Mouse (Mus musculus): ENCODE measurements at regions not wholly inside any gene's neighbourhood (a gene's known extent, or its start where the extent isn't known, plus 50 kb on each side); places are given as distances from the start of the nearest gene placed in this dataset.

DNA sequence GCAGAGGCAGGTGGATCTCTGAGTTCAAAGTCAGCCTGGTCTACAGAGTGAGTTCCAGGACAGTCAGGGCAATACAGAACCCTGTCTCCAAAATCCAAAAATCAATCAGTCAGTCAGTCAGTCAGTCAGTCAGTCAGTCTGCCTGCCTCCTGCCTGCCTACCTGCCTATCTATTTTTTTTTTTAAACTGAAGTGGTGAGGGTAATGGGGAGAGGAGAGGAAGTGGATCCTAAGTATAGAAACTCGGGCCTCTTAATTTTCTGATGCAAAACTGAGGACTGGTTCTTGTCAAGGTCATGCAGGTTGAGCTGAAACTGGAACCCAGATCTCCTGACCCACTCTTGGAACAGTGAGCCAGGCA is 126.9 kb upstream of the Map3k1 start:
- 81% methylated on average over 1 of the region's 1 CpGs for whole genome bisulfite sequencing
- no peak overlapping the region for H3K27ac ChIP-seq
- no peaks in the 10 kb centered on the region for H3K36me3 ChIP-seq
- H3K9ac ChIP-seq, result no peak overlapping the region
- H3K4me2 ChIP-seq (replicated peaks), result no peak overlapping the region
- H3K27me3 ChIP-seq (replicated peaks), result no peaks in the 10 kb centered on the region
- no peaks in the 10 kb centered on the region for H3K9me3 ChIP-seq
- ATAC-seq (ENCODE audit: low FRiP score, low read depth), result no peak
- H3K4me3 ChIP-seq, result no peak overlapping the region
- peaks cover 5% of the 10 kb centered on the region; the same call in 1 of the 2 replicates for H3K4me1 ChIP-seq

GRCm38 (mm10) chr13:111936081-111936857 is 127.5 kb upstream of the Map3k1 start:
- Histone ChIP-seq H3K27me3 (replicated peaks) (no peaks in the 10 kb centered on the region), H3K27ac (no peak overlapping the region)
- 71% methylated on average over 9 of the region's 9 CpGs for WGBS

DNA sequence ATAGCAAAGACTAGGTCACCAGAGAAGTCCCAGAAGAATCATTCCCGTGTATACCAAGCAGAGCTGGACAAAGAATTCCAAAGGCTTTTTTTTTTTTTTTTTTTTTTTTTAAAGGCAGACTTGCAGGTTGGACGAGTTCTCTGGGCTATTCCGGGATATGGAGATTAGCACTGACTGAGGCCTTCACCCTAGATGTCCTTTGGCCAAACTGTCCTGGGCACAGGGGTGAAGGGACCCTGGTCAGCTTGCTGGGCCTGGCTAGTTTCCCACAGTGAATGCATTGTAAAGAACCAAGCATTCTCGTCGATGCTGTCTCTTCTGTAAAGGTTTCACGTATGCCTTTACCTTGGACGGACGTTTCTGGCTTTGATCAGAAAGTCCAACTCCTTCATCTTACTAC is 128.2 kb upstream of the Map3k1 start:
- no peaks in the 10 kb centered on the region for H3K36me3 ChIP-seq
- WGBS, result 74% methylated on average over 8 of the region's 8 CpGs
- H3K4me1 ChIP-seq, result peaks cover 5% of the 10 kb centered on the region; the same call in 1 of the 2 replicates
- H3K27me3 ChIP-seq (replicated peaks), result no peaks in the 10 kb centered on the region
- no peak overlapping the region for H3K9ac ChIP-seq
- no peak for ATAC-seq (ENCODE audit: low FRiP score, low read depth)
- no peaks in the 10 kb centered on the region for H3K9me3 ChIP-seq
- H3K4me3 ChIP-seq, result no peak overlapping the region
- no peak overlapping the region for H3K27ac ChIP-seq
- no peak overlapping the region for H3K4me2 ChIP-seq (replicated peaks)

More at GRCm38 (mm10) chr13:111936081-111936857, 127.5 kb upstream of the Map3k1 start:
- Histone ChIP-seq H3K9me3 (no peaks in the 10 kb centered on the region), H3K4me3 (no peak overlapping the region), H3K4me1 (peaks cover 5% of the 10 kb centered on the region; the same call in 1 of the 2 replicates), H3K9ac (no peak overlapping the region), H3K36me3 (no peaks in the 10 kb centered on the region), H3K4me2 (replicated peaks) (no peak overlapping the region)
- ATAC-seq (ENCODE audit: low FRiP score, low read depth), result no peak

DNA sequence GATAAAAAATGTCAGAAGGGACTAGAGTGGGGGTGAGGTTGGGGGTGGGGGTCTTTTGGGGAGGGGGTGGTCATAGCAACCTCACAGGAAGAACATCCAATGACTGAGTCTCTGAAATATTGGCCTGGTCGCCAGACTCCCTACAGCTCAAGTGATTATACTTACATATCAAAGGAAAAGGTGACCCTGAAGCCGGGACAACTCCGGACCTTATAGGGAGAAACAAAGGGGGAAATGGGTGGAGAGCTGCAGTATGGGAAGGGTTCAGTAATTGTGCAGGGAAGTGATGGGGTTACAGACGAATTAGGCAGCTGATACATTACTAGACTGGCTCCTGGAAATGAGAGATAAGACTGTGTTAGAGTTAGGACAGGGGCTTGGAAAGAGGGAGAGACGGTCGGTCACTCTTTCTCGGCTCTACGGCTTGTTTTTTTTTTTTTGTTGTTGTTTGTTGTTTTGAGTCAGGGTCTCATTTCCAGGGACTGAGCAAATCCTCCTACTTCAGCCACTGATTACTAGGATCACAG is 130.2 kb upstream of the Map3k1 start:
- Histone ChIP-seq H3K9me3 (0 out of 2 replicates have a peak, but pooled peaks cover 6% of the 10 kb centered on the region), H3K4me3 (no peak overlapping the region), H3K4me2 (replicated peaks) (no peak overlapping the region), H3K4me1 (peaks cover 9% of the 10 kb centered on the region; the same call in 1 of the 2 replicates), H3K9ac (no peak overlapping the region), H3K27ac (no peak overlapping the region), H3K27me3 (replicated peaks) (no peaks in the 10 kb centered on the region), H3K36me3 (no peaks in the 10 kb centered on the region)
- ATAC-seq (ENCODE audit: low FRiP score, low read depth), result no peak
- WGBS, result 60% methylated on average over 8 of the region's 8 CpGs

DNA sequence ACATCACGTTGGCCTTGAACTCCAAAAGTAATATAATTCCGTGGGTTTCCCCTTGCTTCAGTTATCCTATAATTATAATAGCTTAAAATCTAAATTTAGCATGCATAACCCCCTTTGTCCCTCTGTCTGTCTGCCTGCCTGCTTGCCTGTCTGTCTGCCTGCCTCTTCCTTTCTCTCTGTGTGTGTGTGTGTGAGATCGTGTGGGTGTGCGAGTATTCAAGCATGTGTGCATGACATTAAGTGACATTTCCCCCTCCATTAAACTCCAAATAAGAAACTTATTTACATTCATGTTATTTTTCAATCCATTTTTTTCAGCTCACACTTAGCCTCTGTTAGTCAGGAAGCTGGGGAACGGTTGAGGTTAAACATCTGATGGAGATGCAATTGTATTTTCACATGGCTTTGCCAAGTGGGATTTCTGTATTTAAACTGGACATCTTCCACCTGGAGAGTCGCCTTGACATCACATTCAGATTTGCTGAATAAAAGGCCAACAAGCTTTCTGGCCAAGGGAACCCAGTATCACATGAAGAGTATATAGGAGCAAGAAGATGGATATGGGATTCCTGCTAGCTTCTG is 130.8 kb upstream of the Map3k1 start:
- no peak for ATAC-seq (ENCODE audit: low FRiP score, low read depth)
- Histone ChIP-seq H3K4me3 (no peak overlapping the region), H3K9ac (no peak overlapping the region), H3K4me2 (replicated peaks) (no peak overlapping the region), H3K27me3 (replicated peaks) (no peaks in the 10 kb centered on the region), H3K4me1 (peaks cover 11% of the 10 kb centered on the region; the same call in 1 of the 2 replicates), H3K27ac (no peak overlapping the region), H3K36me3 (no peaks in the 10 kb centered on the region), H3K9me3 (0 out of 2 replicates have a peak, but pooled peaks cover 6% of the 10 kb centered on the region)
- WGBS, result 81% methylated on average over 6 of the region's 6 CpGs

- Histone ChIP-seq H3K27ac (no peak overlapping the region), H3K9me3 (0 out of 2 replicates have a peak, but pooled peaks cover 6% of the 10 kb centered on the region), H3K4me1 (peaks cover 11% of the 10 kb centered on the region; the same call in 1 of the 2 replicates), H3K27me3 (replicated peaks) (no peaks in the 10 kb centered on the region), H3K9ac (no peak overlapping the region), H3K4me3 (no peak overlapping the region), H3K4me2 (replicated peaks) (no peak overlapping the region), H3K36me3 (no peaks in the 10 kb centered on the region)
- ATAC-seq (ENCODE audit: low FRiP score, low read depth), result no peak
- WGBS, result 90% methylated on average over 4 of the region's 4 CpGs
Observed at GRCm38 (mm10) chr13:111940275-111940674, 131.5 kb upstream of the Map3k1 start.

DNA sequence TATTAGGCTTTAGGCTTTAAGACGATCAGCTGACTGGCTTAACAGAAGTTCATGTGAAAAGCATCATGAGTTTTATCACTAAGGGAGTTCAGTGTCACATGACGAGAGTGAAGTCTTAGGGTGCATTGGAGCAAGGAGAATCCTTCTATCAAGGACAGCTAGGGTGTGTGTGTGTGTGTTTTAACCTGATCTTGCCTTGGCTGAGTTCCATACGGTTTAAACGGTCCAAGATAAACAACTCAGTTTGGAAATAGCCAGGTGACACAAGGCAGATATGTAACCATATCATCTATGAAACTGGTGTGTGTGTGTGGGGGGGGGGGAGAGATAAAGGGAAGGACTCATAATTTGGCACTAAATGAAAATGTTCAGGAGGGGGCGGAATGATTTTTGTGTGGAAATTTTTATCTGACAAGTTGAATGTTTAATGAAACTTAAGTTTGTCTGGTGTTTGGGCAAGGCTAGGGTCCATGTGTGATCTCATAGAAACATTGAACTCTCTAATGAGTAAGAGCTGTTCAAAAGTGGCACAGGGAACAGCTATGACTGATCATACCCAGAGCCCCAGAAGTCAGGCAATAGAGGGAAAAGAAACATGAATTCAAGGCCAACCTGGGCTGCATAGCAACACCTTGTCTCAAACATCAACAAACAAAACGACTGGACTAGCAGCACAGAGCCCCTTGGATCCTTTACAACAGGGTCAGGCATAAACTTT is 132.2 kb upstream of the Map3k1 start:
- Histone ChIP-seq H3K4me1 (peaks cover 11% of the 10 kb centered on the region; the same call in 1 of the 2 replicates), H3K27ac (no peak overlapping the region), H3K4me2 (replicated peaks) (no peak overlapping the region), H3K4me3 (no peak overlapping the region), H3K27me3 (replicated peaks) (no peaks in the 10 kb centered on the region), H3K9me3 (0 out of 2 replicates have a peak, but pooled peaks cover 6% of the 10 kb centered on the region), H3K36me3 (no peaks in the 10 kb centered on the region), H3K9ac (no peak overlapping the region)
- no peak for ATAC-seq (ENCODE audit: low FRiP score, low read depth)
- WGBS, result 87% methylated on average over 6 of the region's 6 CpGs

GRCm38 (mm10) chr13:111941946-111942345 is 133.2 kb upstream of the Map3k1 start:
- no peak for ATAC-seq (ENCODE audit: low FRiP score, low read depth)
- Histone ChIP-seq H3K9ac (no peak overlapping the region), H3K27me3 (replicated peaks) (no peaks in the 10 kb centered on the region), H3K4me1 (peaks cover 7% of the 10 kb centered on the region; the same call in 1 of the 2 replicates), H3K4me3 (no peak overlapping the region), H3K4me2 (replicated peaks) (no peak overlapping the region), H3K27ac (no peak overlapping the region), H3K9me3 (0 out of 2 replicates have a peak, but pooled peaks cover 6% of the 10 kb centered on the region), H3K36me3 (no peaks in the 10 kb centered on the region)
- 98% methylated on average over 4 of the region's 4 CpGs for WGBS

- Histone ChIP-seq H3K4me3 (no peak overlapping the region), H3K9me3 (0 out of 2 replicates have a peak, but pooled peaks cover 6% of the 10 kb centered on the region), H3K36me3 (no peaks in the 10 kb centered on the region), H3K4me2 (replicated peaks) (no peak overlapping the region), H3K27ac (no peak overlapping the region), H3K4me1 (peaks cover 7% of the 10 kb centered on the region; the same call in 1 of the 2 replicates), H3K9ac (no peak overlapping the region), H3K27me3 (replicated peaks) (no peaks in the 10 kb centered on the region)
- no peak; the same call in 1 of the 2 replicates for ATAC-seq (ENCODE audit: low FRiP score, low read depth)
- 55% methylated on average over 15 of the region's 15 CpGs for WGBS
Observed at GRCm38 (mm10) chr13:111943392-111944088, 134.7 kb upstream of the Map3k1 start.

- peak; percentile 75 for ATAC-seq (ENCODE audit: low FRiP score, low read depth)
- H3K27ac ChIP-seq, result no peak overlapping the region
Observed at GRCm38 (mm10) chr13:111944089-111944406, 135.3 kb upstream of the Map3k1 start.

DNA sequence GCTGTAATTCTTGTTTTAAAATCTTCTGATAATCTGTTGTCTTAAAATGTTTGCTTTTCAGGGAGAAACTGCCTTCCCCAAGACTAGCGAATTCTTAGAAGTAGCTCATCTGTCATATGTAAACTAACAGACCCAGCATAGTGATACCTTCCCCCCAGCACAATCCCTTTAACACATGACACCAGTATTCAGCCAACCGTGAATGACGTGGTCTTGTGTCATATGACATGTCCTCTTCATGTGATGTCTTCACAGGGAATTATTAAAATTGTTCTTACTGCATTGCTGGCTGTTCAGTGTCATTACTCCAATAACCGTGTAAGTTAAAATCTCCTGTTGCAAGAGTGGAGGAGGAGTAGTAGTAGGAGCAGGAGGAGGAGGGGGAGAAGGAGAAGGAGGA is 137.5 kb upstream of the Map3k1 start:
- H3K27me3 ChIP-seq (replicated peaks), result no peaks in the 10 kb centered on the region
- no peak overlapping the region for H3K9ac ChIP-seq
- no peaks in the 10 kb centered on the region for H3K36me3 ChIP-seq
- WGBS, result 87% methylated on average over 4 of the region's 4 CpGs
- H3K4me2 ChIP-seq (replicated peaks), result no peak overlapping the region
- H3K4me3 ChIP-seq, result no peak overlapping the region
- ATAC-seq (ENCODE audit: low FRiP score, low read depth), result no peak
- H3K4me1 ChIP-seq, result peaks cover 7% of the 10 kb centered on the region; the same call in 1 of the 2 replicates
- no peak overlapping the region for H3K27ac ChIP-seq
- 0 out of 2 replicates have a peak, but pooled peaks cover 6% of the 10 kb centered on the region for H3K9me3 ChIP-seq

More at GRCm38 (mm10) chr13:111944089-111944406, 135.3 kb upstream of the Map3k1 start:
- Histone ChIP-seq H3K4me2 (replicated peaks) (no peak overlapping the region), H3K9ac (no peak overlapping the region), H3K4me3 (no peak overlapping the region), H3K4me1 (peaks cover 7% of the 10 kb centered on the region; the same call in 1 of the 2 replicates), H3K9me3 (0 out of 2 replicates have a peak, but pooled peaks cover 6% of the 10 kb centered on the region), H3K27me3 (replicated peaks) (no peaks in the 10 kb centered on the region), H3K36me3 (no peaks in the 10 kb centered on the region)
- WGBS, result 3% methylated on average over 5 of the region's 5 CpGs

All from neural tube, embryonic 12.5 days (tissue).